Mouse (Mus musculus) adrenal gland, adult (tissue): ENCODE data around the gene Akr1c14.
A peak's percentile ranks its signal among the peaks of the same experiment; 100 is the strongest.
"Not testable (repeated sequence)": the region's sequence is repeated elsewhere in the genome, so short reads cannot be mapped to it uniquely, and the experiment has no call there.

ENCODE experiments used
- DNase-seq, 2 experiments: peaks; one replicate each; pipeline ENCODE4 v3.0.0; 2022 to 2023; ENCODE audit warnings: low spot score in 1 of 2; ENCODE audit not compliant: inconsistent age in 2 of 2

Gene Akr1c14

DNA sequence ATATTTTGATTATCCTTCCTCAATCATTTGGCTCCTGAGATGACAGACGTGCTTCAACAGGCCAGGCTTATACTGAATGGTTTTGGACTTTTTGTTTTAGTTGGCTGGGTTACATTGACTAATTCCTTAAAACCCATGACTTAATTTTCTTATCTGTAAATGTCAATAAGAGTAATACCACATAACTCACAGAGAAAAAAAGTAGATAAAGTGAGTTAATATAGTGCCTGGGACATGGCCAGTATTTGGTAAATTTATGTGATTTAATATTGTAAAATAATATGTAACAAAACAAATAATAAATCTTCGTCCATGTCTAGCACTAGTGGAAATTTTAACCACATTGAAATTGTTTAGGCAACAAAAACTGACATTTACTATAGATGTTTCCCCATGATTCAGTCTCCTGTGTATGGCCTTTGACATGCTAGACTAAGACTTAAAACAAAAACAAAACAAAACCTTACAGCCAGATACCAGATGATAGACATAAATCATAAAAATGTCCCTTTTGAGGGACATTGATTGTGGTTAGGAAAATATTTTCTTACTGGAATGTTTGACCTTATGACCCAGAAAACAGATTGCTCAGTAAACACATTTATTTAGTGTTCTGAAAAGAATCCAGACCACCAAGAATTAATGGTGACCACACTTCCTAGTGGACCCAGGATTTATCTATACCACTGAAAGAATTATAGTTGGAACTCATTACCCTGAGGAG is 70.5 kb downstream of the Akr1c14 start:
- no peak for DNase-seq

DNA sequence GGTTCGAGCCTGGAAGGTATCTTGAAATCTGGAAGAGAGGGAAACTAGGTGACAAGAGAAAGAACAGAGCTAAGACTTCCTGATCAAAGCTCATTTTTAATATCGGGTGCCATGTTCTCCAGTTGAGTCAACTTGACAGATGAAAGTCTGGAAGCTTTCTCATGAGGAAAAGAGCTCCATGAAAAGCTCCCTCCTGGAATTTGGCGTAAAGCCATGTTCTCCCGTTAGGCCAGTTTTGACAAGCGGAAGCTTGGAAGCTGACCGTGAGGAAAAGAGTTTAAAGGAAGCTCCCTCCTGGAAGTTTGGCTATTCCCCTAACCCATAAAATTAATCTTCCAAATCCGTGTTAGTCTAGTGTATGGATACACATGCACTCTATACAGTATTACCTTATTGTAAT is 74.3 kb downstream of the Akr1c14 start:
- DNase-seq = no peak

DNA sequence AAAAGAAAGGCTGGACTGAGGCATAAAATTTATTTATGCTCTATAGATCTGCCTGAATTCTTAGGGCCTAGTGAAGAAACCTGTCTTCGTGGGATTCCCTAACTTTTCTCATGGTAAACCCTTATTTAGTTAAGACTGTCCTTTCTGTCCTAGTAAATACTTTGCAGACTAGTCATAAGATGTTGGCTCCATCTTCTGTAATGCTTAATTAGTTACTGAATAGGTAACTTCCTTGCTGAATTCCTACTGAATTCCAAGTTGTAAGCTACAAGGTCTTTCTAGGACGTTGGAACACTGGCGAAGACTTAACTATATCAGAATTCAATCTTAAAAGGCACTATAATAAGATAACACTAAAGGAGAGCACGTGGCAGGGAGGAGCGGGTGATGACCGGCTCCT is 75.7 kb downstream of the Akr1c14 start:
- not testable (repeated sequence) for DNase-seq

DNA sequence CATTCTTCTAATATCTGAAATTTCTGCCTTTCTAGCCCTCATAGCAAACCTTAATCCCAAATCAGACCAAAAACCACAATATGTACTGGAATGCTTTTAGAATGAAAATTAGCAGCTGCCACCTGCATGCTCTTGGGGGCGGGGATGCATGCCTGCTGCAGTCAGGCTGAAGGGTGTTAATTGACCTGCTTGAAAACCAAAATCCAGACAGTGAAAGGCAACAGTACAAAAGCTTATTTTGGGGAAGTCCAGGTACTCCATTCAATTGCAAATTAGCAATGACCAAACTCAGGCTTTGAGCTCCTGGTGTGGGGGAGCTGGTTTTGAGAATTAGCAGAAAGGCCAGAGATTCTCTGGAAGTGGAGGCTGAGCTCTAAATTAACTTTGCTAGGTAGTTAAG is 77.0 kb downstream of the Akr1c14 start:
- not testable (repeated sequence) for DNase-seq

DNA sequence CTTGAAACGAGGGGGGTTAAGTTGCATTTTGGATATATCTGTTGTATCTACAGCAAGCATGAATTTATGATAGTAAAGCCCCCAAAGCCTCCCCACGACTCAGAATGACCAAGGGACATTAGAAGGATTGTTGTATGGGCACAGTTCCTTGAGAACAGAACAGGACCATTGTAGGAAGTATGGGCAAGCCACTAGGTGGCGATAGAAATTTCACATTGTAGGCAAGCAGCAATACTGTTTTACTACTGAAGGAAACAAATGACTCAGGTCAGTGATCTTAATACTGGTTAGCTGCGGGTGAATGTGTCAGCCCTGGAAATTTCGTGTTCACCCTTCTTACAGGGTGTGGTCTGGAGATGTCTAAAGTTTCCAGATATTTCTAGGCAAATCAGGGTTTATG is 80.3 kb downstream of the Akr1c14 start:
- DNase-seq = peak; percentile 9 to 69

DNA sequence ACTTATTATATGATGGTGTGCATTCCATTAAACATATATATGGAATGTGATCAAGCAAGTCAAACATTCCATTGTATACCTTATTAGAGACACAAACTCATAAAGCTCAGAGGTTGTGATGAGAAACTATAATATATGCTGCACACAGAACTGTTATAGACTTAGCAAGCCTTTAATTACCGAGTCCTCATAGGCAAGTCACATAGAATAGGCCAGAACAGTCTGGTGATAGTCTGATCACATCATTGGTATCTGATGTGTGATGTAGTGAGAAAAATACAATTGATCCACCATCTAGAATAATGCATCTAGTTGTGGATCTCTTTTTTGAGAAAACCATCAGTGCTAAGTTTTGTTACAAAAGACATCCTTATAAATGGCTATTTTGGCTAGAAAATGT is 82.5 kb downstream of the Akr1c14 start:
- DNase-seq = no peak

DNA sequence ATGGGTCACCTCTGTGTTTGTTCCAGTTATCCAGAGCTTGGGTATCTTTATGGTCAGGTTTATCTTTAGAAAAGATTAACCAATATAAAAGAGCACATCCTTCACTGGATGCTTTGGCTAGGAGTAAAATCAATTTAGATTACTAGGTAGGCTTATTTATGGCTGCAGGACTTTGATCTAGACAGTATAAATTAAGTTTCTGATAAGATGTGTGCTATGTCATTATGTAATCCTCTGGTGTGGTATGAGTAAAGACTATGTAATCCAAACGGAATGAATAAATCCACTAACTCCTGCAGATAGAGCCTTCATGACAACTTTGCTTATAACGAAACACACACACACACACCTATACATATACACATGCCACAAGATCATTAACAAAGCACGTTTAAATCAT is 82.9 kb downstream of the Akr1c14 start:
- peak in 1 of 2 experiments; percentile 13 for DNase-seq

DNA sequence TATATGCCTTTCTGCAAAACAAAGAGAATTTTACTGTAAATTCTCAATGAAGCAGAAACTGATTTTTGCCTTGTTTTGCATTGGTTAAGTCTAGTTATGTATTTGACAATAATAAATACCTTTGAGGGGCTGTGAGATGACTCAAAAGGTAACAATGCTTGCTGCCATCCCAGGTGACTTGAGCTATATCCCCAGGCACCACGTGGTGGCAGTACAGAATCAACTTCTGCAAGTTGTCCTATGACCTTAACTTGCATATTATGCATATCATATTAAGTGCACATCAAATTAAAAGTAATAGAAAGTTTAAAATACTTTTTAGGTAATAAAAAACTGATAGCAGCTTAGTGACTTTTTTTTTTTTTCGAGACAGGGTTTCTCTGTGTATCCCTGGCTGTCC is 84.3 kb downstream of the Akr1c14 start:
- peak in 1 of 2 experiments; percentile 55 for DNase-seq
